Mouse (Mus musculus) forebrain, embryonic 11.5 days (tissue): ENCODE measurements at regions not wholly inside any gene's neighbourhood (a gene's known extent, or its start where the extent isn't known, plus 50 kb on each side); places are given as distances from the start of the nearest gene placed in this dataset.

Experiments used
- ATAC-seq: fragments of 200-750 bp; cut with Nextera tagmentation; replicated peaks from 2 replicates; pipeline ENCODE4 v1.8.0; 2017; ENCODE audit warnings: moderate TSS enrichment; ENCODE audit not compliant: low FRiP score
- DNase-seq: peaks from one replicate; pipeline ENCODE4 v3.0.0-alpha.2; 2017; ENCODE audit warnings: low spot score
- H3K27ac ChIP-seq: fragments of 300-500 bp; sonication (generic); 2 replicates; pipeline ENCODE4 v1.5.1; 2014; ENCODE audit warnings: low read depth, low read length
- H3K27me3 ChIP-seq: fragments of 300-500 bp; sonication (generic); 2 replicates; pipeline ENCODE4 v1.6.1; 2014; ENCODE audit warnings: mild to moderate bottlenecking, low read length, mixed read lengths; ENCODE audit not compliant: control insufficient read depth, insufficient read depth
- H3K36me3 ChIP-seq: fragments of 300-500 bp; sonication (generic); 2 replicates; pipeline ENCODE4 v1.6.1; 2014; ENCODE audit warnings: mild to moderate bottlenecking, low read length, moderate library complexity, mixed read lengths; ENCODE audit not compliant: control insufficient read depth, insufficient read depth
- H3K4me1 ChIP-seq: fragments of 300-500 bp; sonication (generic); replicated peaks from 2 replicates; pipeline ENCODE4 v1.6.1; 2014; ENCODE audit warnings: low read length, mixed read lengths; ENCODE audit not compliant: control insufficient read depth, insufficient read depth
- H3K4me2 ChIP-seq: fragments of 300-500 bp; sonication (generic); 2 replicates; pipeline ENCODE4 v1.6.1; 2014; ENCODE audit warnings: low read depth, mild to moderate bottlenecking, low read length, moderate library complexity, mixed read lengths; ENCODE audit not compliant: severe bottlenecking
- H3K4me3 ChIP-seq: fragments of 300-500 bp; sonication (generic); 2 replicates; pipeline ENCODE4 v1.5.1; 2014; ENCODE audit warnings: low read depth, low read length
- H3K9ac ChIP-seq: fragments of 300-500 bp; sonication (generic); 2 replicates; pipeline ENCODE4 v1.6.1; 2014; ENCODE audit warnings: low read length
- H3K9me3 ChIP-seq: fragments of 300-500 bp; sonication (generic); 2 replicates; pipeline ENCODE4 v1.6.1; 2016; ENCODE audit warnings: low read length, mixed read lengths; ENCODE audit not compliant: control insufficient read depth
- WGBS: fragments of 180-500 bp; shearing (Covaris S2); extraction: QIAGEN DNeasy Blood & Tissue Kit; methylation state at CpG from one replicate; pipeline ENCODE4 v1.1.7; 2014; 5-methylcytosine and 5-hydroxymethylcytosine counted together

- DNase-seq (no peak), ATAC-seq (no peak)
- H3K36me3 ChIP-seq, result no peaks in the 10 kb centered on the region
- H3K4me2 ChIP-seq, result no peak overlapping the region
- H3K4me3 ChIP-seq, result no peak overlapping the region
- H3K9me3 ChIP-seq, result no peaks in the 10 kb centered on the region
- no peak overlapping the region for H3K27ac ChIP-seq
- H3K9ac ChIP-seq, result no peak overlapping the region
- H3K27me3 ChIP-seq, result no peaks in the 10 kb centered on the region
- no peaks in the 10 kb centered on the region for H3K4me1 ChIP-seq
- 86% methylated on average over 1 of the region's 1 CpGs for WGBS
These were observed 226.1 kb downstream of the Mreg start for GRCm38 (mm10) chr1:71986047-71986446.

GRCm38 (mm10) chr1:71983786-71984185, 228.3 kb downstream of the Mreg start:
- ATAC-seq (no peak), DNase-seq (no peak)
- Histone ChIP-seq H3K4me3 (no peak overlapping the region), H3K4me2 (no peak overlapping the region), H3K9ac (no peak overlapping the region), H3K27ac (no peak overlapping the region), H3K36me3 (no peaks in the 10 kb centered on the region), H3K9me3 (no peaks in the 10 kb centered on the region), H3K4me1 (no peaks in the 10 kb centered on the region), H3K27me3 (no peaks in the 10 kb centered on the region)
- 85% methylated on average over 7 of the region's 7 CpGs for WGBS

DNA sequence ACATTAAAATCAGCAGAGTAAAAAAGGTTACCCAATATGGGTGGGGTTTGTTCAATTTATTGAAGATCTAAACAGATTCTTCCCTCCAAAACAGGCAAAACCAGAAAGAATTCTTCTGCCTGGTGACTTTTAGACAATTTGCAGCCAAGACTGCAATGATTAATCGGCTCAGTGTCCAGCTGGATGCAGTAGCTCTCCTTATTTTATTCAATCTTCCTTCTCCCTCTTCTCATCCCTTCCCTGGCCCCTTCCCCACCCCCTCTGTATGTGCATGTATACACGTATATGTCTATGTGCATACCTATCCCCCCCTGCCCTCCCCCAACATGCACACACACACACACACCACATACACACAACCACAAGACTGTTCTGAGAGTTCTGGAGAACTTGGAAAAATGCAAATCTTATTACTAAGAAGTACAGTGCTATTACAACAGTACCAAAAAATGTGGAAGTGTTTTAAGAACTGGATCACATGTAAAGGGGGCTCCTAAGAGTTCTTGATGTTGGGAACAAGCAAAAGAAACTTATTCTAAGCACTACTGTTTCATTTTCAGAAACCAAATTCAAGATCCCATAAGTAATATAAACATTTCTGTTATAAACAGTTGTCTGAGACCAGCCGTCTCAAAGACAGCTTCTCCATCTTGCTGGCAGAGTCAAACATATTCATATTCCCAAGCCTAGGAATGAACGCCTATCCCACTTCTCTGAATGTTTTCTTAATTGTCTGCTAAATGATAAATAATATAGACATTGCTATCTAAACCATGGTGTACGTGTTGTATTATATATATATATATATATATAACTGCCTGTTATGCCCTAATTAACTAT, 229.5 kb downstream of the Mreg start:
- WGBS, result 84% methylated on average over 5 of the region's 5 CpGs
- ATAC-seq, result no peak
- H3K9me3 ChIP-seq, result no peaks in the 10 kb centered on the region

GRCm38 (mm10) chr1:71980624-71981023, 231.5 kb downstream of the Mreg start:
- no peak overlapping the region for H3K4me2 ChIP-seq
- WGBS, result 85% methylated on average over 4 of the region's 4 CpGs
- no peak for DNase-seq

More for the DNA sequence above, 229.5 kb downstream of the Mreg start:
- H3K4me1 ChIP-seq, result no peaks in the 10 kb centered on the region
- H3K4me2 ChIP-seq, result no peak overlapping the region
- no peak overlapping the region for H3K9ac ChIP-seq
- no peaks in the 10 kb centered on the region for H3K36me3 ChIP-seq
- H3K4me3 ChIP-seq, result no peak overlapping the region
- H3K27me3 ChIP-seq, result no peaks in the 10 kb centered on the region
- no peak for DNase-seq
- no peak overlapping the region for H3K27ac ChIP-seq

DNA sequence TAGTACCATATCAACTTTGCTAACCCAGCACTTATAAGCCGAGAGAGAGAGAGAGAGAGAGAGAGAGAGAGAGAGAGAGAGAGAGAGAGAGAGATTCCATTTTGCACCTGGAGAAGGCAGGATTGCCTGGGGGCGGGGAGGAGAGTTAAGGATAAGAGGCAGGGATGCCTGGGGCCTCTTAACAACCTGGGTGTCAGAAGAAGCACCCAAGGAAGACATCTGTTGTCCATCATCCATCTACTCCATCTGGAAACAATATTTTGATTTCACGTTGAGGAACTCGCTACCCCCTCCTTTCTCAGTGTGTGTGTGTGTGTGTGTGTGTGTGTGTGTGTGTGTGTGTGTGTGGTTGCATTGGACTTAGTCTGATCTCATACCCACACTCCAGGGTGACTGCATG, 232.8 kb downstream of the Mreg start:
- no peaks in the 10 kb centered on the region for H3K36me3 ChIP-seq
- ATAC-seq, result no peak
- H3K9me3 ChIP-seq, result no peaks in the 10 kb centered on the region
- H3K9ac ChIP-seq, result no peak overlapping the region
- no peak overlapping the region for H3K27ac ChIP-seq
- WGBS, result 61% methylated on average over 4 of the region's 4 CpGs
- H3K27me3 ChIP-seq, result no peaks in the 10 kb centered on the region
- no peak for DNase-seq
- no peaks in the 10 kb centered on the region for H3K4me1 ChIP-seq
- H3K4me3 ChIP-seq, result no peak overlapping the region
- H3K4me2 ChIP-seq, result no peak overlapping the region

More at GRCm38 (mm10) chr1:71980624-71981023, 231.5 kb downstream of the Mreg start:
- Histone ChIP-seq H3K4me3 (no peak overlapping the region), H3K27ac (no peak overlapping the region), H3K9ac (no peak overlapping the region), H3K36me3 (no peaks in the 10 kb centered on the region), H3K27me3 (no peaks in the 10 kb centered on the region), H3K4me1 (no peaks in the 10 kb centered on the region), H3K9me3 (no peaks in the 10 kb centered on the region)
- no peak for ATAC-seq

DNA sequence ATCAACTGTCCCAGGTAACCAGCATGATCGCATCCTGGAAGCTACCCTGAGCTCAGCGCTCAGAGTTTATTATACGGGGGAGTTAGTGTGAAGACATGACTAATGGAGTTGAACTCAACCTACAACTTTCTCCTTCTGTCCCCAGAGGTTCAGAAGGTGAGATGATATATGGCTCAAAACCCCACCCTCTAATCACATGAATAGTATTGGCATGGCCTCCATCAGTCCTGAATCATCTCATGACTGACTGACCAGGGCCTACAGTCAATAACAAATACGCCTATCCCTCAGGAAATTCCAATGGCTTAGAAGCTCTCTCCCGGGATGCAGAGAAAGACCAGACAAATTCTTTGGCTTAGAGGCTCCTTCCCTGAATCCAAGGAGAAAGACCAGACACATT, 234.7 kb downstream of the Mreg start:
- WGBS, result 94% methylated on average over 5 of the region's 5 CpGs

DNA sequence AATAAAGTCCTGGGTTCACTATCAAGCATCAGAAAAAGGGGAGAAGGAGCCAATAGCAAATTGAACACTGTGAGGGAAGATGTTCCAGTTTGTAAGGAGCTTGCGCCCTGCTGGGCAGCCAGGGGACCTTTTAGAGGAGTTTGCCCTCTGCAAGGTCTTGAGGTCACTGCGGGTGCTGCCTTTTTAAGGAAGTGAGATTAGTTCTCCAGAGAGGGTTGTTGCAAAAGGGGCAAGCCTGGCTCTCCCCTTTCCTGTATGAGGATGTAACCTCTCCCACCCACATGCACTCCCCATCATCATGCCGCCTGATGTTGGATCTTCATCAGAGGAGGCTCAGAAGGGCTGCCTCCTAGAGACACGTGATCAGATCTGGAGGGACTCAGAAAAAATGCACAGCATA, 237.4 kb downstream of the Mreg start:
- Histone ChIP-seq H3K4me3 (no peak overlapping the region), H3K36me3 (no peaks in the 10 kb centered on the region), H3K9ac (no peak overlapping the region), H3K4me2 (no peak overlapping the region), H3K27ac (no peak overlapping the region), H3K27me3 (no peaks in the 10 kb centered on the region), H3K9me3 (no peaks in the 10 kb centered on the region), H3K4me1 (no peaks in the 10 kb centered on the region)
- ATAC-seq (no peak), DNase-seq (no peak)
- 67% methylated on average over 4 of the region's 4 CpGs for WGBS

More for the DNA sequence above, 234.7 kb downstream of the Mreg start:
- H3K27ac ChIP-seq, result no peak overlapping the region
- H3K9me3 ChIP-seq, result no peaks in the 10 kb centered on the region
- no peak overlapping the region for H3K4me2 ChIP-seq
- H3K27me3 ChIP-seq, result no peaks in the 10 kb centered on the region
- H3K4me3 ChIP-seq, result no peak overlapping the region
- H3K36me3 ChIP-seq, result no peaks in the 10 kb centered on the region
- DNase-seq (no peak), ATAC-seq (no peak)
- H3K9ac ChIP-seq, result no peak overlapping the region
- no peaks in the 10 kb centered on the region for H3K4me1 ChIP-seq

GRCm38 (mm10) chr1:71971943-71972342, 240.2 kb downstream of the Mreg start:
- Histone ChIP-seq H3K4me1 (no peaks in the 10 kb centered on the region), H3K27me3 (no peaks in the 10 kb centered on the region), H3K27ac (no peak overlapping the region), H3K4me3 (no peak overlapping the region), H3K36me3 (no peaks in the 10 kb centered on the region), H3K9me3 (no peaks in the 10 kb centered on the region), H3K9ac (no peak overlapping the region), H3K4me2 (no peak overlapping the region)
- ATAC-seq, result no peak
- WGBS, result 86% methylated on average over 6 of the region's 6 CpGs
- no peak for DNase-seq

DNA sequence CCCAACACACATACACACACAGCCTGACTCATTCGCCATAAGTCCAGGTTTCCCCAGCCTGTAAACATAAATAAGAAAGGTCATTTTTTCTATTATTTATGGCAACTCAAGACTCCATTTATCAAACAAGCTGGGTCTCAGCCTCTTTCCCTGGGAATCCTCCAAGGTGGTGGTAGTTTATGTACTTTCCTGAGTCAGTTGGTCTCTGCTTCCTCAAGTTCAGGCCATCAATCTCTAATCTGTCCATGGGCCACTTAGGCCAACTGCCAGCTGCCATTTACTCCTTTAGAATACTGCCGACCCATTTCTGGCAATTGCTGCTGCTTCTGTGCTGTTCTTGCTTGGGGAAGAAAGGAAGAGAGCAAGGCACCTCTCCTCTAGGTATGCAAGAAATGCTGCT, 241.3 kb downstream of the Mreg start:
- no peak overlapping the region for H3K4me3 ChIP-seq
- no peak overlapping the region for H3K9ac ChIP-seq
- DNase-seq (no peak), ATAC-seq (no peak)
- H3K4me2 ChIP-seq, result no peak overlapping the region
- no peaks in the 10 kb centered on the region for H3K9me3 ChIP-seq
- no peaks in the 10 kb centered on the region for H3K36me3 ChIP-seq
- no peaks in the 10 kb centered on the region for H3K27me3 ChIP-seq
- 92% methylated on average over 2 of the region's 2 CpGs for WGBS
- no peaks in the 10 kb centered on the region for H3K4me1 ChIP-seq
- no peak overlapping the region for H3K27ac ChIP-seq
